Mouse (Mus musculus): ENCODE results near the gene Ly6g6e. TPM values are rescaled to one million over a fixed set of nuclear protein-coding genes. Genes with fewer than 3 reads are reported as not detected.
A peak's percentile ranks its signal among the peaks of the same experiment; 100 is the strongest.
"Not testable (repeated sequence)": the region's sequence is repeated elsewhere in the genome, so short reads cannot be mapped to it uniquely, and the experiment has no call there.

Gene Ly6g6e
- total RNA-seq, 2 experiments from 2014 or later = 3.6 to 5.4 TPM

GRCm38 (mm10) chr17:35104079-35104478 is 27.4 kb downstream of the Ly6g6e start:
- no peak for DNase-seq

GRCm38 (mm10) chr17:35104754-35105153 is 28.1 kb downstream of the Ly6g6e start:
- DNase-seq = no peak

GRCm38 (mm10) chr17:35105740-35106389 is 29.2 kb downstream of the Ly6g6e start:
- no peak for DNase-seq

GRCm38 (mm10) chr17:35106522-35106921 is 29.8 kb downstream of the Ly6g6e start:
- no peak for DNase-seq

- DNase-seq = no peak
Observed at GRCm38 (mm10) chr17:35108097-35108496, 31.4 kb downstream of the Ly6g6e start, which contains the start of gene Ly6g5c. Ly6g5c (plus strand) TSS chr17:35108279.

- DNase-seq = no peak
Observed at GRCm38 (mm10) chr17:35111774-35112173, 35.1 kb downstream of the Ly6g6e start.

- no peak for DNase-seq
Observed at GRCm38 (mm10) chr17:35115046-35116019, 38.6 kb downstream of the Ly6g6e start, which contains the start of gene Ly6g5b. Ly6g5b (minus strand) TSS chr17:35115428.

GRCm38 (mm10) chr17:35120745-35121142 is 44.0 kb downstream of the Ly6g6e start:
- DNase-seq = no peak

GRCm38 (mm10) chr17:35121143-35121799 is 44.6 kb downstream of the Ly6g6e start, which contains the start of gene Gpank1:
Gpank1 (plus strand) TSS chr17:35121455.
- DNase-seq = peak; percentile 98

- DNase-seq = peak; percentile 64 to 67
Observed at GRCm38 (mm10) chr17:35121871-35122303, 45.2 kb downstream of the Ly6g6e start, which contains the start of gene Csnk2b. Csnk2b (minus strand) TSS chr17:35122053.

GRCm38 (mm10) chr17:35123287-35123686 is 46.6 kb downstream of the Ly6g6e start:
- DNase-seq = not testable (repeated sequence)

- not testable (repeated sequence) for DNase-seq
Observed at GRCm38 (mm10) chr17:35124261-35124896, 47.7 kb downstream of the Ly6g6e start.

- DNase-seq = no peak
Observed at GRCm38 (mm10) chr17:35125081-35125480, 48.4 kb downstream of the Ly6g6e start.

GRCm38 (mm10) chr17:35125578-35125977 is 48.9 kb downstream of the Ly6g6e start:
- DNase-seq = no peak

GRCm38 (mm10) chr17:35126206-35126611 is 49.5 kb downstream of the Ly6g6e start, which contains the start of gene D17H6S53E:
D17H6S53E (plus strand) TSS chr17:35126373.
- DNase-seq = peak; percentile 73 to 78

GRCm38 (mm10) chr17:35127017-35127416 is 50.3 kb downstream of the Ly6g6e start:
- DNase-seq = no peak

Other genes starting within 250 kb of the Ly6g6e start
- 10 to 100 TPM; 54.9 to 61.0 TPM for gene Stk19, start 240.0 kb upstream of the Ly6g6e start, total RNA-seq (2021)
- gene Dxo, start 239.9 kb upstream of the Ly6g6e start, total RNA-seq (2021) = 10 to 100 TPM; 37.1 to 43.9 TPM
- 10 to 100 TPM; 69.5 to 72.4 TPM for gene Skiv2l, start 226.7 kb upstream of the Ly6g6e start, total RNA-seq (2021)
- gene Nelfe, start 226.5 kb upstream of the Ly6g6e start, total RNA-seq (2021) = 10 to 100 TPM; 29.2 to 32.1 TPM
- under 1 TPM in 1 of 2 experiments, not detected in 1; 0.23 TPM for gene Cfb, start 214.4 kb upstream of the Ly6g6e start, total RNA-seq (2021)
- 1 to 10 TPM; 6.9 to 8.0 TPM for gene Zbtb12, start 197.4 kb upstream of the Ly6g6e start, total RNA-seq (2021)
- not detected for gene Gm20547, start 194.9 kb upstream of the Ly6g6e start, total RNA-seq (2021)
- gene C2, start 178.6 kb upstream of the Ly6g6e start, total RNA-seq (2021) = 1 to 10 TPM in 1 of 2 experiments, under 1 TPM in 1; 0.22 to 2.0 TPM
- 100 to 1,000 TPM; 175 to 182 TPM for gene Ehmt2, start 178.4 kb upstream of the Ly6g6e start, total RNA-seq (2021)
- under 1 TPM in 1 of 2 experiments, not detected in 1; 0.28 TPM for gene Slc44a4, start 162.4 kb upstream of the Ly6g6e start, total RNA-seq (2021)
- gene Neu1, start 145.6 kb upstream of the Ly6g6e start, total RNA-seq (2021) = 10 to 100 TPM; 37.6 to 41.2 TPM
- gene Hspa1b, start 117.7 kb upstream of the Ly6g6e start, total RNA-seq (2021) = 10 to 100 TPM; 28.0 to 35.6 TPM
- gene Gm20481, start 107.0 kb upstream of the Ly6g6e start, total RNA-seq (2021) = not detected
- 10 to 100 TPM; 19.1 to 26.6 TPM for gene Hspa1a, start 104.7 kb upstream of the Ly6g6e start, total RNA-seq (2021)
- gene Hspa1l, start 104.2 kb upstream of the Ly6g6e start, total RNA-seq (2021) = under 1 TPM; 0.42 to 0.48 TPM
- gene Lsm2, start 95.0 kb upstream of the Ly6g6e start, total RNA-seq (2021) = 10 to 100 TPM; 17.3 to 19.1 TPM
- gene Vars, start 75.9 kb upstream of the Ly6g6e start, total RNA-seq (2021) = 10 to 100 TPM; 45.1 to 50.1 TPM
- gene Vwa7, start 60.3 kb upstream of the Ly6g6e start, total RNA-seq (2021) = under 1 TPM; 0.22 to 0.33 TPM
- gene Sapcd1, start 48.9 kb upstream of the Ly6g6e start, total RNA-seq (2021) = under 1 TPM; 0.62 to 0.94 TPM
- gene Msh5, start 30.2 kb upstream of the Ly6g6e start, total RNA-seq (2021) = under 1 TPM; 0.62 to 0.73 TPM
- gene Clic1, start 26.9 kb upstream of the Ly6g6e start, total RNA-seq (2021) = 10 to 100 TPM in 1 of 2 experiments, 1 to 10 TPM in 1; 6.7 to 11.5 TPM
- 10 to 100 TPM; 16.0 to 18.0 TPM for gene Ddah2, start 17.9 kb upstream of the Ly6g6e start, total RNA-seq (2021)
- not detected for gene Ly6g6c, start 11.5 kb upstream of the Ly6g6e start, total RNA-seq (2021)
- not detected for gene Mpig6b, start 10.7 kb upstream of the Ly6g6e start, total RNA-seq (2021)
- 1 to 10 TPM in 1 of 2 experiments, under 1 TPM in 1; 0.99 to 2.1 TPM for gene Ly6g6d, start 1.2 kb downstream of the Ly6g6e start, total RNA-seq (2021)
- gene Ly6g6f, start 8.7 kb downstream of the Ly6g6e start, total RNA-seq (2021) = not detected
- 100 to 1,000 TPM; 101 to 102 TPM for gene Abhd16a, start 12.4 kb downstream of the Ly6g6e start, total RNA-seq (2021)
- gene Ly6g5c, start 31.4 kb downstream of the Ly6g6e start, total RNA-seq (2021) = not detected
- under 1 TPM in 1 of 2 experiments, not detected in 1; 0.70 TPM for gene Ly6g5b, start 38.5 kb downstream of the Ly6g6e start, total RNA-seq (2021)
- 10 to 100 TPM; 13.0 to 15.2 TPM for gene Gpank1, start 44.6 kb downstream of the Ly6g6e start, total RNA-seq (2021)
- gene Csnk2b, start 45.2 kb downstream of the Ly6g6e start, total RNA-seq (2021) = 100 to 1,000 TPM; 169 to 176 TPM
- gene D17H6S53E, start 49.5 kb downstream of the Ly6g6e start, total RNA-seq (2021) = 10 to 100 TPM; 25.6 to 29.3 TPM
- gene Apom, start 55.1 kb downstream of the Ly6g6e start, total RNA-seq (2021) = not detected
- gene Bag6, start 58.3 kb downstream of the Ly6g6e start, total RNA-seq (2021) = 100 to 1,000 TPM; 304 to 319 TPM
- gene Prrc2a, start 88.0 kb downstream of the Ly6g6e start, total RNA-seq (2021) = 100 to 1,000 TPM; 315 to 340 TPM
- gene Aif1, start 99.2 kb downstream of the Ly6g6e start, total RNA-seq (2021) = 10 to 100 TPM; 10.1 to 10.9 TPM
- gene Lst1, start 111.5 kb downstream of the Ly6g6e start, total RNA-seq (2021) = 1 to 10 TPM; 7.1 to 7.7 TPM
- under 1 TPM in 1 of 2 experiments, not detected in 1; 0.30 TPM for gene Ltb, start 117.5 kb downstream of the Ly6g6e start, total RNA-seq (2021)
- not detected for gene Tnf, start 125.1 kb downstream of the Ly6g6e start, total RNA-seq (2021)
- under 1 TPM; 0.28 to 0.42 TPM for gene Lta, start 128.4 kb downstream of the Ly6g6e start, total RNA-seq (2021)
- gene Gm16181, start 143.9 kb downstream of the Ly6g6e start, total RNA-seq (2021) = not detected
- gene Atp6v1g2, start 156.8 kb downstream of the Ly6g6e start, total RNA-seq (2021) = 100 to 1,000 TPM; 602 to 647 TPM
- gene Nfkbil1, start 158.9 kb downstream of the Ly6g6e start, total RNA-seq (2021) = 10 to 100 TPM; 13.3 to 13.6 TPM
- gene Ddx39b, start 164.8 kb downstream of the Ly6g6e start, total RNA-seq (2021) = 100 to 1,000 TPM; 220 to 232 TPM
- gene H2-D1, start 185.8 kb downstream of the Ly6g6e start, total RNA-seq (2021) = 10 to 100 TPM; 13.4 to 18.0 TPM
- gene H2-Q1, start 243.5 kb downstream of the Ly6g6e start, total RNA-seq (2021) = under 1 TPM in 1 of 2 experiments, not detected in 1; 0.20 TPM